Mouse (Mus musculus): ENCODE measurements around the gene Cdkn2d.
A peak's percentile ranks its signal among the peaks of the same experiment; 100 is the strongest.
"Not testable (repeated sequence)": the region's sequence is repeated elsewhere in the genome, so short reads cannot be mapped to it uniquely, and the experiment has no call there.

Cdkn2d gene

DNA sequence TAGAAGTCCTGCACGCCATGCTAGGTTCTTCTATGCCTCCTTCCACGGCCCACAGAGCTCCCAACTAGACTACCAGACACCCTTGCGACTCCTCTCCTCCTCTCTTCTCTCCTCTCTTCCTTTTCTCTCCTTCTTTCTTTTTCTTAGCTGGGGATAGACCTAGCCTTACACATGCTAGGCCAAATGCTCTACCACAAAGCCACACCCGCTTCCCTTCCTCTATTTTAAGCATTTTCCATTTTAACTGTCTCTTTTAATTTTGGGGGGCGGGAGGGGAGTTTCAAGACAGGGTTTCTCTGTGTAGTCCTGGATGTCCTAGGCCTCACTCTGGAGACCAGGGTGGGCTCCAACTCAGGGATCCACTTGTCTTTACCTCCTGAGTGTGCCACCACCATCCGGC lies 27.6 kb upstream of the Cdkn2d start:
- DNase-seq (ENCODE audit: low spot score in 2 of 2): no peak

DNA sequence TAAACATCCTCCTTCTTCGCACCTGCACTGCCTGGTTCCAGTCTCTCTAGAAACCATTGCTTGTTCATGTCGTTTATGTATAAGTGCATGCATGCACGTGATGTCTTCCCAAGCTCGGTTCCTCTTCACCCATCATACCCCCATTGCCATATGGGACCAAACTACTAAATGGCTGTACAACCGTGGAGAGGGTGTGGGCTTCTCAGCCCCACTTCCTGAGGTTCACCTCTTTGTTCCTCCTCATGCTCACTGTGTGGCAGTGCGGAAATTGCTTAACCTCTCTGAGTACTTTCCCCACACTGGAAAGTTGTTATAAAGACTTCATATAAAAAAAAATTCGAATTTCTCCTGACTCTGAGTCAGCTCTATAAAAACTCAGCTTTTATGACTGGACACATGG lies 25.5 kb upstream of the Cdkn2d start:
- no peak for DNase-seq (ENCODE audit: low spot score in 2 of 2)

DNA sequence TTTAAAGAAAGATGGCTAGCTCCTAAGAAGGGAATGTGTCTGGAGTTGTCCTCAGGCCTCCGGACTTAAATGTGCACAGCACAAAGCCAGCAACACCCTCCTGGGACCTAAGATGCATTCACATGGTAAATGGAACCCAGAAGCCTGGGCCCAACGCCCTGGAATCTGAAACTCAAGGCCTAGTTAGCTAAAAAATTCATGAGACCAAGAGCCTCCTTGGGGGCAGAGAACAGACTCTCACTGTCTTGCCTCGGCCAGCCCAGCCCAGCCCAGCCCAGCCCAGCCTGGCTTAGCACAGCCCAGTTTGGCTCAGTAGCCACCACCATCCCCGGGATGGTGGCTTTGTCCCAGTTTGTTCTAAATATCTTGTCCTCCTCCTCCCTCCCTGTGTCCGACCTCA lies 24.2 kb upstream of the Cdkn2d start:
- no peak for DNase-seq (ENCODE audit: low spot score in 2 of 2)

DNA sequence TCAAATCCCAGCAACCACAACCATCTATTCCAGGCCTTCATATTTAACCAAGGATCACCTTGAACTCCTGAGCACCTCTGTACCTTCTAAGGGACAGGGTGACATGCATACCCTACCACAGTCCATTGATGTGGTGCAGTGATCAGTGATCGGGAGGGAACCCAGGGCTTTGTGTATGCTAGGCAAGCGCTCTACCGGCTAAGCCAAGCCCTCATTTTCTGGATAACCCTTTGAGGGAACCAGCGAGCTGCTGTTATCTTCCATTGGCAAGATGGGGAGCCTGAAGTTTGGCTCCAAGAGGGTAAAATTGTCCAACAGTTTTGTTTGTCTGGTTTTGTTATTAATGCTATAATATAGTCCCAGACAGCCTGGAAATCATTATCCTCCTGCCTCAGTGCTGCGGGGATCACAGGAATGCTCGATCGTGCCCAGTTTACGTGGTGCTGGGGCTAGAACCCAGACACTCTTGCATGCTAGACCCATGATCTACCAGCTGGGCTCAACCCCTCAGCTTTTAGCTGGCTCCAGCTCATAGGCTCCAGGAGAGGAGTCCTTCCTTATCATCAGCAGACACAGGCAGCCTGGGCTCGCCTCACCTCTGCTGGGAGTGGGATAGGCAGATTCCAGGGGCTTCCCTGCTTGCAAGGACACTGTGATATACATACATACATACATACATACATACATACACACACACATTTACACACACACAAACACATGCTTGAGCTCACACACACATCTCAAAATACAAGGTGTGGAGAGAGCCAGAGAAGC lies 23.3 kb upstream of the Cdkn2d start:
- no peak for DNase-seq (ENCODE audit: low spot score in 2 of 2)

DNA sequence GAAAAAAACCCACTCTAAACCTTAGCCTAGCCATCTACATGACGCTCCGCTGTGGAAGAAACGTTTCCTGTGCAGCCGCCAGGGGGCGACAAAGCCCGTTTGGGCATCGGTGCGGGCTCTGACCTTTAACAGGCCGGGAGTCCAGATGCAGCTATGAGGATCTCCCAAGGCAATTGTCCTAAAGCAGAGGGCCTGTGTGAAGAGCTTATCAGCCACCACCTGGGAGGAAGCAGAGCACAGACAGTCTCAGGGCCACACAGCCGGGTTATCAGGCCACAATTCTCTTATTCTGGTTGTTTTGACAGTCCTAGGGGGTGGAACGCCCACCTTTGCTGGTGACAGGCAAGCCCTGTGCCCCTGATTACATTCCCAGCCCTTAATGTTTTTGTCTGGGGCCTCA lies 22.2 kb upstream of the Cdkn2d start:
- peak; percentile 48 to 69 for DNase-seq (ENCODE audit: low spot score in 2 of 2)

DNA sequence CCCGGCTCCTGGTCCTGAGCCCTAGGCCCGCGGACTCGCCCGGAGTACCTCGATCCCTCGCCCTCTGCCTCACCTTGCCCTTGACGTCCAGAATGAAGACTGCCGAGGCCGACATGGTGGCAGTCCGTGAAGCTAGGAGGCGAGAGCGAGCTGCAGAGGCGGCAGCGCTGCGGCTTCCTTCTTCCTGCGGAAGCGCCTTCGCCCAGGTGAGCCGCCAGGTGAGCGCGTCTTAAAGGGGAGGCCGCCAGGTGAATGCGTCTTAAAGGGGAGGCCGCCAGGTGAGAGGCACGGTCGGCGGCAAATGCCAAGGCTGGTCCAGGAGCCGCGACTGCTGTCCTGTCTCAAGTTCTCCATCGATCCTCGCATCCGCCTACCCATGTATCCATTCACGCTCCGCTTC lies 20.9 kb upstream of the Cdkn2d start, which contains the start of gene Ap1m2:
Gene Ap1m2 (minus strand): TSS at position 204 of the 400 bp plus-strand sequence.
- DNase-seq (ENCODE audit: low spot score in 2 of 2): no peak

DNA sequence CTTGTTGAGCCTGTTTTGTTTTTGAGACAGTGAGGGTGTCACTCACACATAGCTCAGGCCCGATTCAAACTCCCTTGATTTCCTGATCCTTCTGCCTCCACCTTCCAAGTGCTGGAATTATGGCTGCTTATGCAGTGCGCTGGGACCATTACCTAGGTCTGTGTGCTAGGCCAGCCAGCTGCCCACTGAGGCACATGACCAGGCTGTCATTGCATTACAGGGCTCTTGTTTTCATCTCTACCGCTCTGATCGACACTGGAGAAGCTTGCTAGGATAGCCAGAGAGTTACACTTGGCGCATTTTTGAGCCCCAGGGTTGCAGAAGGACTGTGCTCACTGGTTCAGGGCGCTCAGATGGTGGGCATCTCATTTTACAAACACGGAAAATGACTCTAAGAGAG lies 20.5 kb upstream of the Cdkn2d start:
- no peak for DNase-seq (ENCODE audit: low spot score in 2 of 2)

DNA sequence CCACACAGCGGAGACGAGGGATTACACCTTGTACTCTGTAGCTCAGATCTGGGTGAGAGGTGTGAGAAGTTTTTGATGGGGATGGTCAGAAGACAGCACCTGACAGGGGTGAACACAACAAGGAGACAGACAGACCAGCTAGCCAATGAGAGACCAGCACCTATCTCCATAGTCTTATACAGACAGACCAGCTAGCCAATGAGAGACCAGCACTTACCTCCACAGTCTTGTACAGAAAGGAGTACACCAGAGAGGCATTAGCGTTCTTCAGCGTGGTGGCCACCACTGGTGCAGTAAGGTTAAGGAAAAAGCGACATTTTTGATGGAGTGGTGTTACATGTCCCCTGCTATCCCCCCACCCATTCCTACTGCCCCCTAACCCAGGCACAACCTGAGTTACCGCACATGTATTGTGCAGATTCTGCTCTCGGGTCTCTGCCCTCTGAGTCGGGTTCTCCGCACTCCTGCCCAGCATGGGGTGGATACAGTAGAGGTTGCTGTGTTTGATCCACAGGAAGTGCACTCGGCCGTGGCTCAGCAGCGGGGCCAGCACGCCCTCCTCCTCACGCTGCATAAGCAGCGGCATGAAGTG lies 18.0 kb upstream of the Cdkn2d start:
- no peak for DNase-seq (ENCODE audit: low spot score in 2 of 2)

DNA sequence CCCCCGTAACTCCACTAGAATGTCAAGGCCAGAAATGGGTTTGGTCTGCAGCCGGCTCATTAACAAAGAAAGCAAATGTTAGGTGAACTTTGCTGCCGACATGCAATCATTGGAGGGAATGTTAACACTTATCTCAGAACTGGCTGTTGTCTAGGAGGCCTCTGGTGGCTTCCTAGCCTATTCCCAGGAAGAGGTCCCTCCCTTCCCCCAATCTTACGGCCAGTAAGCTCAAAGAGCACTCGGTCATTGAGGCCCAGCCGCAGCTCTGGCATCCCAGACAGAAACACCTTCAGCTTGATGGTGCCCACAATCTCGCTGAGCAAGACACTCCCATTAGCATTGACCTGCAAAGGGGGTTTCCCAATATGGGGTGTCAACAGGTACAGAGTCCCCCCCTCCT lies 13.9 kb upstream of the Cdkn2d start:
- DNase-seq (ENCODE audit: low spot score in 2 of 2): no peak

DNA sequence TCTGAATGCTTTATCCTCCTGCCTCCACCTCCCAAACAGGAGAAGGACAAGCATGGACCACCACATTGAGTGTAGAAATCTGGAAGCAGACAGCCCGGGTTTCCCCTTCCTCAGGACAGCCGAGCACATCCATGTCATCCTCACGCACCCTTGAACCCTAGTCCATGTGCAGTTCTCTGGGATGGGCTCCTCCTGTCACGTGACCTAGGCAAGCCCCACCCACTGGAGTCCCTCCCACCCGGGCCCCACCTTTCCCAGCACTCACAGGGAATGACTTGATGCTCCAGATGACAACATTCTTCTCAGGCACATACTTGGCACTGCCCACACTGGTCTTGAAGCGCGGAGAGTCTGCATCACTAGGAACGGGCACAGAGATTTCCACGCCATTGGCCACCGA lies 7.8 kb upstream of the Cdkn2d start:
- no peak for DNase-seq (ENCODE audit: low spot score in 2 of 2)

DNA sequence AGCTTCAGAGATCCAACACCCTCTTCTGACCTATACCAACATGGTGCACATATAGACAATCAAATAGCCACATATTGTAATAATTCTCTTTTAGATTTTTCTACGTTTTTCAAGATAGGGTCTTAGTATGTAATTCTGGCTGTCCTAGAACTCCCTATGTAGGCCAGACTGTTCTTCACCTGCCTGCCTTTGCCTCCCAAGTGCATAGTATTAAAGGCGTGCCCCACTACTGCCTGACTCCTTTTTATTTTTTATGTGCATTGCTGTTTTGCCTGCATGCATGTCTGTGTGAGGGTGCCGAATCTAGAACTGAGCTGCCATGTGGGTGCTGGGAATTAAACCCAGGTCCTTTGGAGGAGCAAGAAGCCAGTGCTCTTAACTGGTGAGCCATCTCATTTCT lies 1.1 kb upstream of the Cdkn2d start:
- no peak for DNase-seq (ENCODE audit: low spot score in 2 of 2)

DNA sequence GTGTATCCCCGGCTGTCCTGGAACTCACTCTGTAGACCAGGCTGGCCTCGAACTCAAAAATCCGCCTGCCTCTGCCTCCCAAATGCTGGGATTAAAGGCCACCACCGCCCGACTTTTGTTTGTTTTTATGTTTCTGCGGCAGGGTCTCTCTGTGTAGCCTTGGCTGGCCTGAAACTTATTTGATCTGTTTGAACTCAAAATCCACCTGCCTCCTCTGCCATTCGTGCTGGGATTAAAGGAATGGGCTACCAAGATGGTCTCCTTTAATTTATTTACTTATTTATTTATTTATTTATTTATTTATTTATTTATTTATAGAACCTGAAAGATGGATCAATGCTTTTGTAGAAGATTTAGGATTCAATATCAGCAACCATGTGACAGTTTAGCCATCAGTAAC lies 661 bp upstream of the Cdkn2d start:
- not testable (repeated sequence) for DNase-seq (ENCODE audit: low spot score in 2 of 2)

DNA sequence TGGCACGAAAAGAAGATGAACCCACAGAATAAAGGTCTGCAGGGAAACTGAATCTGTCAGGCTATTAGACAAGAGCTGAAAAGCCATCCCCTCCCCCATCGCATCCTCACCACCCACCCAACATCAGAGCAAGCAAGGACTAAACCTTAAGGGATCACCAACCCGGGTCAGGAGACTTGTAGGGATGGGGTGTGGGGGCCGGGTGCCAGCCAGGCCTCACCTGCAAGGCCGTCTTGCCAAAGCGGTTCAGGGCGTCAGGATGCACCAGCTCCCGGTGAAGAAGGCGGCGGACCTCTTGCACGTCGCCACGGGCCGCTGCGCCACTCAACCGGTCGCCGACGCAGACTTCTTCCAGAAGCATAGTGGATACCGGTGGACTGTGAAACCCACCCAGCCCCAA lies 618 bp downstream of the Cdkn2d start:
- peak in 1 of 2 experiments; percentile 63 for DNase-seq (ENCODE audit: low spot score in 2 of 2)

DNA sequence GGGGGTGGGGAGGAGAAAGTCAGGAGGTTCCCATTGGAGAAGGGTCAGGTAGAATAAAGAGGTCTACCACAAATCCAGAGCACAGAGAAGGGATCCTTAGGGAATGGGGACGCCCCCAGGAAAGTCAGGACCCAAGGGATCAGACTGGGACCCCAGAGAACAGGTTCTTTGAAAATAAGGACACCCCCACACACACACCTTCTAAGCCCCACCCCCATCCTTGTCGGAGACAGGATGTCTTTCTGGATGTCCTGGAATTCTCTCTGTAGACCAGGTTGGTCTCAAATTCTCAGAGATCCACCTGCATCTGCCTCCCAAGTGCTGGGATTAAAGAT lies 1.9 kb downstream of the Cdkn2d start:
- DNase-seq (ENCODE audit: low spot score in 2 of 2): no peak

DNA sequence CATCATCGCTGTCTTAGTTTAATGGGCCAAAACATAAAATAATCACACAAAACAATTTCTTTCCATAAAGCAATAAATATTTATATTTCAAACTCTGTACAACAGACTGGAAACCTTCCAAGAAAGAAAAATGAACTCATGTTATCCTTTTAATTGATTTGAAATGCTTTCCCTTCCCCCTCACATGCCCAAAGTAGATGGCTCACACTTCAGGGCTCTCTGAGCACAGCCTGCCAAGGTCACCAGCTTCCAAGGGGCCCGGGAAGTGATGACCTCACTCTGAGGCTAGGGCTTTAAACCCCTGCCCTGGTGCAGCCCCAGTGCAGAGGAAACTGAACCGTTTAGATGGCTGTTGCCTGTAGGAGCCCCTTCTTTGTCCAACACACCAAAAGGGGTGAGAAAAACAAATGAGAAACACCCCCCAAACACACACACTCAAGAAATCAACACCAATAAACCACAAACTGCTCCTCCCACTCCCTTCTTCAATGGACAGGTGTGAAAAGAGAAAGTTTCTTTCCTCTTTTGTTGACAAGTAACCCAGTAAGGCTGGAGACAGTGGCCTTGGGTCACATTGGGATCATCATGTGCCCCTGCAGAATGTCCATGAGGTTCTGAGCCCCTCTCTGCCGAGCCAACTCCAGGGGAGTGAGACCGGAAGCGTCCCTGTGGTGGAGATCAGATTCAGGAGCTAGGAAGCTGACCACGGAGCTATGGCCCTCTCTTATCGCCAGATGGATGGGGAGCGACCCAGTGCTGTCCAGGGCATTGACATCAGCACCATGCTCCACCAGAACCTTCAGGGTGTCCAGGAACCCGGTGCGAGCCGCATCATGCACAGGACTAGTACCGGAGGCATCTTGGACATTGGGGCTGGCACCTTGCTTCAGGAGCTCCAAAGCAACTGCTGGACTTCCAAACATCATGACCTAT lies 2.5 kb downstream of the Cdkn2d start:
- no peak for DNase-seq (ENCODE audit: low spot score in 2 of 2)

DNA sequence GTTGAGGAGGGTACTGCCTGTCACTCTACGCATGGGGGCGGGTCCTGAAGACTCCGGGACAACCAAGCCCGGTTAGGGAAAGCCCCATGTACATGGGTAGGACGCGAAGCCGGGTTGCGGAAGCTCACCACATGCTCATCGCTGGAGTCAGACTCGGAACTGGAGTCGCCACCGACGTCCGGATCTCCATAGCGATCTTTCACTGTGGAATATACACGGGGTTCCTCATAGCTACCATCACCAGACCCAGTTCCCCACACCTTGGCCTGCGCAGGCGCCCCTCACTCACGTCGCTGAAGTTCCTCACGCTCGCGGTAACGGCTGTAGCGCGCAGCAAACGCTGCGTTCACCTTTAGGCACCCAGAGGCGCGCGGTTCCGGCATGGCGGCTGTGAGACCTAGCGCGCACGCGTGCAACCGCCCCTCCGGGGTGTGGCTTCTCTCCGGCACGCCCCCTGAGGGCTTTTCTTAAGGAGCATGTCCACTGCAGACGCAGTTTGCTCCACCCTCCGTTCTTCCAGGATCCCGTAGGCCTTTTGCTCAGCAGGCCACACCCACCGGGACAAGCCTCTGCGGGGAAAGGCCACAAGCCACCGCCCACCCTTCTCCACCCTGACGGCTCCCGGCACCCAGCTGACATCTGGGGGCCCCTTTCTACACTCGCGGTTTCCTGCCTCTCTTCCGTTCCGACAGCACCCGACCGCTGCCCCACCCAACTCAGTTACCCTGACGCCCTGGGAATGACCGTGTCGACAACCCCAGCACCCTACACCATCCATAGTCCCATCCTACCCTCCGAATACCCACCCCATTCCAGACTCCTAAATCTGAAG lies 3.4 kb downstream of the Cdkn2d start, which contains the start of gene Kri1:
Gene Kri1 (minus strand): TSS at position 399 of the 832 bp plus-strand sequence.
- peak; percentile 96 for DNase-seq (ENCODE audit: low spot score in 2 of 2)

DNA sequence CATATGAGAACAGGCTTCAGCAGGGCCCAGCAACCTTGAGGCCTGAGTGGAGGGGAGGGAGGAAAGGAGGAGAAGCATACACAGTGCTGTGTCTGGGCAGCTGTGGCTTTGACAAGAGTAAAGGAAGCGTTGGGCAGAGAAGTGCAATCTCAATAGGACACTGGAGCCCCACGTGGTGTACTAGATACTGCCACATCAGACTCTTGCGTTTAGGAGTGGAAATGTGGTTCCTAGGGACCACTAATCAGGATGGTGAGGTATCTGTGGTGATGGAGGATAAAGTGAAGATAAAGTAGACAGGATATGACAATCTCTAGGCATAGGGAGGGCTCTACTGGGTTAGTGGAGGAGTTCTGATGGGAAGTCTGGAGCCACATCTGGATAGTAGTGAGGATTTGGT lies 4.5 kb downstream of the Cdkn2d start:
- no peak for DNase-seq (ENCODE audit: low spot score in 2 of 2)

DNA sequence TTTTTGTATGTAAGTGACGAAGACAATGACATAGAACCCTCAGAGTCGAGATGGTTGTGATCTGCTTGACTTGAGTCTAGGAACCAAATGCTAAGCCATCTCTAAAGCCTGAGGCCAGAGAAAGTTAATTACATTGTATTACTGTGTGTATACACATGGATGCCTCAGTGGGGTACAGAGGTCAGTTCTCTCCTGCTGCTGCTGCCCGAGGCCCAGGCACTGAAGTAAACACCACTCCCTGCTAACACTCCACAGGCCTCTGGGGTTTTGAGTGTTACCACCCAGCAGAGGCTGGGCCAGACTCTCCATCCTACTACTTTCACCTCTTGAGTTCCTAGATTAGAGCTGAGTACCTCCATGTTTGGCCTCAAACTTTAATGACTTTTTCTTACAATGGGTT lies 7.2 kb downstream of the Cdkn2d start:
- no peak for DNase-seq (ENCODE audit: low spot score in 2 of 2)

DNA sequence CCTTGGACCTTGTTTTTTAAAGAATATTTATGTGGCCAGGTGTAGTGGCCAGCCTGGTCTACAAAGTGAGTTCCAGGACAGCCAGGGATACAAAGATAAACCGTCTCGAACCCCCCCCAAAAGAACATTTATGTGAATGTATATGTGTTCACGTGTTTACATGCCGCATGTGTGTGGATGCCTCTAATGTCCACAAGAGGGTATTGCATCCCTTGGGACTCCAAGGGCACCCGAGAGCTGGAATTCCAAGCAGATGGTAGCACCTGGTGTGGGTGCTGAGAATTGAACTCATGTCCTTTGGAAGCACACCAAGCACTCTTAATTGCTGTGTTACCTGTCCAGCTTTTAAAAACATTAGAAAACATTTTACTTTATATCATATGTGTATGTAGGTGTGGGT lies 7.6 kb downstream of the Cdkn2d start:
- DNase-seq (ENCODE audit: low spot score in 2 of 2): no peak

DNA sequence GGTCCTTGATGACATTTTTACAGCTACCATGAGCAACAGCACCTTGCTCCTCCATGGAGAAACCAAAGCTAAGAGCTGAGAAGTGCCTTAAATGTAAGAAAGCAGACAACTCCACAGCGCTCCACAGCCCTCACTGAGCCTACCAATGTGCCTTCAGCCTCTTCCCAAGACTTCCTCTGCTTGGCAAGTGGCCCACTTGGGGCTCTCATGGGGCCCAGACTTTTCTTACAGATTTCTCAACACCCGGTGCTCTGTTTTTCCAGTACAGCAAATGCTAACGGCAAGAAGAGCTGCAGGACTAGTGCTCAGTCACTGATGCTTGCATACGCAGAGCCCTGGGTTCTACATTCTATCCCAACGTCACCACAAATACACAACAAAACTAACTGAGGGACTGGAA lies 13.4 kb downstream of the Cdkn2d start:
- no peak for DNase-seq (ENCODE audit: low spot score in 2 of 2)

DNA sequence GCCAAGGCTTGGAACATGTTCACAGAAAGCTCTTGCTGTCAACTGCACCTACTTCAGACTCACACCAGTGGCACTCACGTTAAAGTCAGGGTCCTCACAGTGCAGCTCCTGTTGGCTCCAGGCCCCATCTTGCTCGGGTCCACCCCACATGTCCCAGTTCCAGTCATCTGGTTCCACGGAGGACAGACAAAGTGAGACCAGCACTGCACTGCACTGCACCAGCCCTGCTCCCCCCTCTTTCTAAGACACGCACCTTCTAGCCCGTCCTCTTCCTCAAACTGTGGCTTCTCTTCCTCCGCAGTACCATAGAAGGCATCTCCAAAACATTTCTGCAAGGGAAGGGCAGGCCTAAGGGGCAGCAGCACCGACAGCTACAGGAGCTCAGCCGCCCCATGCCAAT lies 14.9 kb downstream of the Cdkn2d start:
- no peak for DNase-seq (ENCODE audit: low spot score in 2 of 2)

DNA sequence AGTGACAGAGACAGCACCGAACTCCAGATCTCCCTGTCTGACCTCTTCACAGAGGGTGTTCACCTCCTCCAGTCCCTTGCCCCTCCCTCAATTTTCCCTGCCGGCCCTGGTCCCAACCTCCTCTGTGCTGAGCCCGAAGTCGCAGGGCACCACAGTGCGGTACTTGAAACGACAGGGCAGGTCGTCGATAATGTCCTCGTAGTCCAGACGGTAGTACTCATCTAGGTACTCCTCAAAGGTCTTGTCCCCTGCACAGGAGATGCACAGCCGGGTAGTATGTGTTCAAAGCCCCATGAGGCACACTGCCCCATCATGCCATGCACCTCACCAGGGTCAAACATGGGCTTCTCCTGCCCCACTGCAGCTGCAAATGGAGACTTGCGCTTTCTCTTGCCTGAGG lies 15.5 kb downstream of the Cdkn2d start:
- no peak for DNase-seq (ENCODE audit: low spot score in 2 of 2)
